ENCODE assay signal across 9 mouse cellular contexts in the genomic region with DNA sequence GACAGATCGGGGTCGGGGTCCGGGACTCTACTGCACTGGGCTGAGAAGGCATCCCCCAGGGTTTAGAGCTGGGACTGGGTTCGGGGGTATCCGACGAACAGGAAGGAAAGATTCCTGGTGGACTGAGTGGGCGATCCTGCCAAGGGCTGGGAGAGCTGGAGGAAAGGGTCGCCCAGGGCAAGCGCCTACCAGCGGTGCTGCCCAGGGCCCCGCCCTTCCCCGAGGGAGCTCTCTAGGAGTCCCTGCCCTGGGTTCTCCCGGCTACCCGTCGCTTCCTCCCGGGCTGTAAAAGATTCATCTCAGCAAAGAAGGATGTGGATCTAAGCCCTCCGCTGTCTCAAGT. TPM values are rescaled to one million over a fixed set of nuclear protein-coding genes. Genes with fewer than 3 reads are reported as not detected.
DNase-seq lines count a peak whose midpoint lies in the region; ATAC-seq and TF ChIP-seq lines count a peak whose summit lies in the region.
"Had no signal": no experiment of that assay in that cellular context is flagged by ENCODE, and none has a peak within 500 bp of the region (broad histone marks: within the 10 kb centered on the region; RNA-seq: fewer than 3 reads in every experiment).

No protein-coding gene starts in this region.

- H3K27ac ChIP-seq in heart, embryonic 11.5 days (ENCODE audit: low read depth, low read length), result 0 out of 2 replicates have a peak overlapping the region, but pooled peaks have one; percentile 55
- H3K27ac ChIP-seq in limb, embryonic 10.5 days, result peak overlapping the region; percentile 98
- H3K27ac ChIP-seq in midbrain, postnatal 0 days (ENCODE audit: low read depth, low read length), result peak overlapping the region; percentile 77

- H3K4me2 ChIP-seq in heart, embryonic 11.5 days, result peak overlapping the region; percentile 98
- H3K4me2 ChIP-seq in midbrain, postnatal 0 days (ENCODE audit: low read depth, low read length, poor library complexity, severe bottlenecking), result peak overlapping the region; percentile 97

- peak; percentile 91 for DNase-seq in heart, adult 11 months
- DNase-seq in heart, postnatal 25 days (ENCODE audit: low spot score), result no peak
- DNase-seq in adrenal gland, postnatal 25 days, result peak; percentile 63
- peak; percentile 75 for DNase-seq in limb, embryonic 10.5 days (ENCODE audit: low spot score)
- DNase-seq in midbrain, postnatal 0 days (ENCODE audit: low spot score), result no peak
- DNase-seq in layer of hippocampus, postnatal 25 days (ENCODE audit: extremely low spot score in 1 of 2, low spot score in 1 of 2), result no peak
- no peak for DNase-seq in cerebellum, adult 9-11 months

- H3K9ac ChIP-seq in heart, embryonic 11.5 days (ENCODE audit: low read depth, low read length), result peak overlapping the region; percentile 71
- H3K9ac ChIP-seq in midbrain, postnatal 0 days (replicated peaks; ENCODE audit: low read length, poor library complexity, severe bottlenecking), result peak overlapping the region; percentile 92

- 0 out of 2 replicates have a peak, but pooled peaks have one; percentile 47 for ATAC-seq in heart, embryonic 11.5 days (replicated peaks; ENCODE audit: insufficient number of reproducible peaks, low FRiP score, low TSS enrichment)
- peak; percentile 21; the same call in 1 of the 2 replicates for ATAC-seq in midbrain, postnatal 0 days (ENCODE audit: low FRiP score)

- H3K27me3 ChIP-seq in heart, embryonic 11.5 days (ENCODE audit: control insufficient read depth, insufficient read depth, low read length), result peaks cover 8% of the 10 kb centered on the region; the same call in 1 of the 2 replicates
- no peaks in the 10 kb centered on the region for H3K27me3 ChIP-seq in limb, embryonic 10.5 days (ENCODE audit: low read depth, poor library complexity, severe bottlenecking)
- H3K27me3 ChIP-seq in midbrain, postnatal 0 days (ENCODE audit: insufficient read depth, low read length), result no peaks in the 10 kb centered on the region

- 0 out of 2 replicates have a peak, but pooled peaks cover 5% of the 10 kb centered on the region for H3K4me1 ChIP-seq in heart, embryonic 11.5 days (ENCODE audit: control insufficient read depth, insufficient read depth, low read length)
- peaks cover 78% of the 10 kb centered on the region for H3K4me1 ChIP-seq in limb, embryonic 10.5 days
- H3K4me1 ChIP-seq in midbrain, postnatal 0 days (ENCODE audit: insufficient read depth, low read length), result 0 out of 2 replicates have a peak, but pooled peaks cover 4% of the 10 kb centered on the region

- intact Hi-C loops in heart, postnatal 25 days (cut with DNase I), result no loop called here

- peak overlapping the region; percentile 68 for H3K4me3 ChIP-seq in heart, embryonic 11.5 days (ENCODE audit: low read depth, low read length)
- peak overlapping the region; percentile 79 for H3K4me3 ChIP-seq in limb, embryonic 10.5 days
- peak overlapping the region; percentile 90 for H3K4me3 ChIP-seq in midbrain, postnatal 0 days (ENCODE audit: low read depth, low read length)

- under 1% methylated on average over 17 of the region's 17 CpGs for WGBS in heart, embryonic 11.5 days (ENCODE audit: insufficient replicate concordance)
- WGBS in limb, embryonic 10.5 days, result 1% methylated on average over 17 of the region's 17 CpGs
- WGBS in midbrain, postnatal 0 days, result 0% methylated on average over 16 of the region's 17 CpGs

- no peaks in the 10 kb centered on the region for H3K9me3 ChIP-seq in heart, embryonic 11.5 days (replicated peaks; ENCODE audit: control insufficient read depth, low read length)
- H3K9me3 ChIP-seq in limb, embryonic 10.5 days (replicated peaks), result no peaks in the 10 kb centered on the region
- no peaks in the 10 kb centered on the region for H3K9me3 ChIP-seq in midbrain, postnatal 0 days (ENCODE audit: low read length)

- TF ChIP-seq CTCF in midbrain, postnatal 0 days (IDR thresholded peaks at IDR 0.05), result no peak

- H3K36me3 ChIP-seq in heart, embryonic 11.5 days (ENCODE audit: control insufficient read depth, insufficient read depth, low read length), result no peaks in the 10 kb centered on the region
- peaks cover 45% of the 10 kb centered on the region for H3K36me3 ChIP-seq in limb, embryonic 10.5 days
- H3K36me3 ChIP-seq in midbrain, postnatal 0 days (ENCODE audit: insufficient read depth, low read length), result peaks cover 3% of the 10 kb centered on the region; the same call in 1 of the 2 replicates

RNA-seq across cellular contexts. Expression of a gene that starts 1.0 kb away (rescaled TPM):
- under 1 TPM in 1 of 2 experiments, not detected in 1; 0.08 TPM for total RNA-seq in heart, postnatal 25 days (2021)
- 1.2 and 1.3 TPM in 2 replicates for total RNA-seq in adrenal gland, postnatal 25 days (2021)
- 6.3 and 6.8 TPM in 2 replicates for polyA plus RNA-seq in heart, embryonic 11.5 days (2014; fragmentation: Nextera tagmentation; extraction: Ambion mirVana)
- polyA plus RNA-seq in limb, embryonic 10.5 days (2016; fragmentation: Nextera tagmentation; extraction: Ambion mirVana), result 230 and 420 TPM in 2 replicates
- 5.3 and 7.7 TPM in 2 replicates for total RNA-seq in midbrain, postnatal 0 days (2014; rRNA removed)
- polyA plus RNA-seq in midbrain, postnatal 0 days (2015; fragmentation: Nextera tagmentation; extraction: Ambion mirVana), result 6.4 and 6.6 TPM in 2 replicates
- 1 to 10 TPM; 3.8 to 4.7 TPM for total RNA-seq in layer of hippocampus, postnatal 25 days (2021)
- total RNA-seq: MEL had no signal

RNA-seq across cellular contexts. Expression of a gene that starts 40.7 kb away (rescaled TPM):
- total RNA-seq in heart, postnatal 25 days (2021), result 10 to 100 TPM in 1 of 2 experiments, 1 to 10 TPM in 1; 8.9 to 10.3 TPM
- total RNA-seq in adrenal gland, postnatal 25 days (2021), result 31.7 and 42.0 TPM in 2 replicates
- polyA plus RNA-seq in heart, embryonic 11.5 days (2014; fragmentation: Nextera tagmentation; extraction: Ambion mirVana), result 11.4 and 11.8 TPM in 2 replicates
- 11.1 and 11.2 TPM in 2 replicates for polyA plus RNA-seq in limb, embryonic 10.5 days (2016; fragmentation: Nextera tagmentation; extraction: Ambion mirVana)
- 46.6 and 52.9 TPM in 2 replicates for total RNA-seq in midbrain, postnatal 0 days (2014; rRNA removed)
- polyA plus RNA-seq in midbrain, postnatal 0 days (2015; fragmentation: Nextera tagmentation; extraction: Ambion mirVana), result 11.1 and 11.9 TPM in 2 replicates
- 10 to 100 TPM; 30.5 to 33.1 TPM for total RNA-seq in layer of hippocampus, postnatal 25 days (2021)

RNA-seq across cellular contexts. Expression of a gene that starts 53.2 kb away (rescaled TPM):
- 1 to 10 TPM; 4.2 TPM for total RNA-seq in heart, postnatal 25 days (2021)
- total RNA-seq in adrenal gland, postnatal 25 days (2021), result 26.8 and 26.9 TPM in 2 replicates
- 4.6 and 5.0 TPM in 2 replicates for polyA plus RNA-seq in heart, embryonic 11.5 days (2014; fragmentation: Nextera tagmentation; extraction: Ambion mirVana)
- 8.7 and 9.0 TPM in 2 replicates for polyA plus RNA-seq in limb, embryonic 10.5 days (2016; fragmentation: Nextera tagmentation; extraction: Ambion mirVana)
- 7.5 and 8.0 TPM in 2 replicates for total RNA-seq in midbrain, postnatal 0 days (2014; rRNA removed)
- polyA plus RNA-seq in midbrain, postnatal 0 days (2015; fragmentation: Nextera tagmentation; extraction: Ambion mirVana), result 7.0 and 7.7 TPM in 2 replicates
- 1 to 10 TPM; 3.7 to 4.6 TPM for total RNA-seq in layer of hippocampus, postnatal 25 days (2021)

Comparison
In these comparisons a context has a peak if more than half of its experiments do, and no peak if none do; other contexts are left out.
1. DNase-seq: peak in heart, adult 11 months (single experiment), adrenal gland, postnatal 25 days (single experiment) and limb, embryonic 10.5 days (single experiment); none in heart, postnatal 25 days (single experiment), midbrain, postnatal 0 days (single experiment), layer of hippocampus, postnatal 25 days (0 of 2) and cerebellum, adult 9-11 months (single experiment).
2. Peak in every context shown above with its lines, with median percentiles within 50 percentile points of each other: H3K27ac ChIP-seq and H3K4me3 ChIP-seq.